Mouse (Mus musculus): ENCODE data around the gene Vwa7. TPM values are rescaled to one million over a fixed set of nuclear protein-coding genes. Genes with fewer than 3 reads are reported as not detected.
"Not testable (repeated sequence)": the region's sequence is repeated elsewhere in the genome, so short reads cannot be mapped to it uniquely, and the experiment has no call there.

Vwa7 gene
- polyA plus RNA-seq, 1 experiment from 2014 or later = 0.08 TPM

GRCm38 (mm10) chr17:35004075-35004717, 12.2 kb upstream of the Vwa7 start:
- DNase-seq (ENCODE audit: low spot score) (no peak), ATAC-seq (ENCODE audit: insufficient read depth, low FRiP score, low TSS enrichment) (no peak)
- no peak overlapping the region for H3K9ac ChIP-seq (ENCODE audit: low read length)
- no peak overlapping the region for H3K4me2 ChIP-seq (ENCODE audit: low read depth)
- H3K4me3 ChIP-seq (ENCODE audit: low read depth, low read length) = no peak overlapping the region
- H3K4me1 ChIP-seq (ENCODE audit: control insufficient read depth, insufficient read depth, low read length) = peaks cover 11% of the 10 kb centered on the region
- H3K27me3 ChIP-seq (ENCODE audit: control insufficient read depth, insufficient read depth, low read length) = no peaks in the 10 kb centered on the region
- WGBS = 96% methylated on average over 17 of the region's 17 CpGs
- H3K9me3 ChIP-seq (ENCODE audit: control insufficient read depth, low read length) = no peaks in the 10 kb centered on the region
- H3K36me3 ChIP-seq (ENCODE audit: control insufficient read depth, insufficient read depth, low read length) = peaks cover 21% of the 10 kb centered on the region
- H3K27ac ChIP-seq (ENCODE audit: low read depth, low read length) = no peak overlapping the region

- DNase-seq (ENCODE audit: low spot score) (no peak), ATAC-seq (ENCODE audit: insufficient read depth, low FRiP score, low TSS enrichment) (no peak)
- Histone ChIP-seq H3K4me3 (ENCODE audit: low read depth, low read length) (0 out of 2 replicates have a peak overlapping the region, but pooled peaks have one; percentile 0), H3K4me2 (ENCODE audit: low read depth) (no peak overlapping the region), H3K4me1 (ENCODE audit: control insufficient read depth, insufficient read depth, low read length) (peaks cover 11% of the 10 kb centered on the region), H3K27ac (ENCODE audit: low read depth, low read length) (no peak overlapping the region), H3K9me3 (ENCODE audit: control insufficient read depth, low read length) (no peaks in the 10 kb centered on the region), H3K36me3 (ENCODE audit: control insufficient read depth, insufficient read depth, low read length) (peaks cover 21% of the 10 kb centered on the region), H3K9ac (ENCODE audit: low read length) (no peak overlapping the region), H3K27me3 (ENCODE audit: control insufficient read depth, insufficient read depth, low read length) (no peaks in the 10 kb centered on the region)
- WGBS = 93% methylated on average over 10 of the region's 10 CpGs
Measured at GRCm38 (mm10) chr17:35005158-35005557, 11.2 kb upstream of the Vwa7 start.

- not testable (repeated sequence) for H3K4me2 ChIP-seq (ENCODE audit: low read depth)
- 98% methylated on average over 4 of the region's 5 CpGs for WGBS
- H3K36me3 ChIP-seq (ENCODE audit: control insufficient read depth, insufficient read depth, low read length) = peaks cover 24% of the 10 kb centered on the region
Measured at GRCm38 (mm10) chr17:35005902-35006301, 10.5 kb upstream of the Vwa7 start.

GRCm38 (mm10) chr17:35007387-35007991, 8.9 kb upstream of the Vwa7 start:
- ATAC-seq (ENCODE audit: insufficient read depth, low FRiP score, low TSS enrichment) = no peak
- H3K4me3 ChIP-seq (ENCODE audit: low read depth, low read length) = no peak overlapping the region
- DNase-seq (ENCODE audit: low spot score) = no peak
- H3K9me3 ChIP-seq (ENCODE audit: control insufficient read depth, low read length) = no peaks in the 10 kb centered on the region
- H3K27me3 ChIP-seq (ENCODE audit: control insufficient read depth, insufficient read depth, low read length) = no peaks in the 10 kb centered on the region
- WGBS = 93% methylated on average over 7 of the region's 7 CpGs
- peaks cover 36% of the 10 kb centered on the region for H3K36me3 ChIP-seq (ENCODE audit: control insufficient read depth, insufficient read depth, low read length)
- H3K4me1 ChIP-seq (ENCODE audit: control insufficient read depth, insufficient read depth, low read length) = peaks cover 8% of the 10 kb centered on the region
- no peak overlapping the region for H3K9ac ChIP-seq (ENCODE audit: low read length)
- H3K4me2 ChIP-seq (ENCODE audit: low read depth) = no peak overlapping the region
- no peak overlapping the region for H3K27ac ChIP-seq (ENCODE audit: low read depth, low read length)

More at GRCm38 (mm10) chr17:35005902-35006301, 10.5 kb upstream of the Vwa7 start:
- peaks cover 11% of the 10 kb centered on the region for H3K4me1 ChIP-seq (ENCODE audit: control insufficient read depth, insufficient read depth, low read length)
- not testable (repeated sequence) for H3K27ac ChIP-seq (ENCODE audit: low read depth, low read length); H3K9ac ChIP-seq (ENCODE audit: low read length); H3K27me3 ChIP-seq (ENCODE audit: control insufficient read depth, insufficient read depth, low read length); H3K4me3 ChIP-seq (ENCODE audit: low read depth, low read length); H3K9me3 ChIP-seq (ENCODE audit: control insufficient read depth, low read length); ATAC-seq (ENCODE audit: insufficient read depth, low FRiP score, low TSS enrichment); DNase-seq (ENCODE audit: low spot score)

- Histone ChIP-seq H3K9me3 (ENCODE audit: control insufficient read depth, low read length) (no peaks in the 10 kb centered on the region), H3K36me3 (ENCODE audit: control insufficient read depth, insufficient read depth, low read length) (peaks cover 49% of the 10 kb centered on the region), H3K27me3 (ENCODE audit: control insufficient read depth, insufficient read depth, low read length) (no peaks in the 10 kb centered on the region), H3K27ac (ENCODE audit: low read depth, low read length) (no peak overlapping the region), H3K9ac (ENCODE audit: low read length) (no peak overlapping the region), H3K4me2 (ENCODE audit: low read depth) (no peak overlapping the region), H3K4me1 (ENCODE audit: control insufficient read depth, insufficient read depth, low read length) (no peaks in the 10 kb centered on the region), H3K4me3 (ENCODE audit: low read depth, low read length) (no peak overlapping the region)
- WGBS = 86% methylated on average over 7 of the region's 7 CpGs
- ATAC-seq (ENCODE audit: insufficient read depth, low FRiP score, low TSS enrichment) (no peak), DNase-seq (ENCODE audit: low spot score) (no peak)
Measured at GRCm38 (mm10) chr17:35009586-35009985, 6.8 kb upstream of the Vwa7 start.

GRCm38 (mm10) chr17:35011440-35011839, 4.9 kb upstream of the Vwa7 start:
- no peak for DNase-seq (ENCODE audit: low spot score)
- no peak for ATAC-seq (ENCODE audit: insufficient read depth, low FRiP score, low TSS enrichment)
- H3K4me2 ChIP-seq (ENCODE audit: low read depth) = no peak overlapping the region
- H3K9me3 ChIP-seq (ENCODE audit: control insufficient read depth, low read length) = no peaks in the 10 kb centered on the region
- peaks cover 48% of the 10 kb centered on the region for H3K36me3 ChIP-seq (ENCODE audit: control insufficient read depth, insufficient read depth, low read length)
- H3K4me1 ChIP-seq (ENCODE audit: control insufficient read depth, insufficient read depth, low read length) = no peaks in the 10 kb centered on the region
- H3K9ac ChIP-seq (ENCODE audit: low read length) = no peak overlapping the region
- no peak overlapping the region for H3K4me3 ChIP-seq (ENCODE audit: low read depth, low read length)
- WGBS = 94% methylated on average over 8 of the region's 8 CpGs
- H3K27ac ChIP-seq (ENCODE audit: low read depth, low read length) = no peak overlapping the region
- no peaks in the 10 kb centered on the region for H3K27me3 ChIP-seq (ENCODE audit: control insufficient read depth, insufficient read depth, low read length)

- H3K9ac ChIP-seq (ENCODE audit: low read length) = no peak overlapping the region
- no peak for ATAC-seq (ENCODE audit: insufficient read depth, low FRiP score, low TSS enrichment)
- peaks cover 45% of the 10 kb centered on the region for H3K36me3 ChIP-seq (ENCODE audit: control insufficient read depth, insufficient read depth, low read length)
- no peak overlapping the region for H3K4me3 ChIP-seq (ENCODE audit: low read depth, low read length)
- H3K4me1 ChIP-seq (ENCODE audit: control insufficient read depth, insufficient read depth, low read length) = no peaks in the 10 kb centered on the region
- H3K27ac ChIP-seq (ENCODE audit: low read depth, low read length) = no peak overlapping the region
- H3K27me3 ChIP-seq (ENCODE audit: control insufficient read depth, insufficient read depth, low read length) = no peaks in the 10 kb centered on the region
- no peaks in the 10 kb centered on the region for H3K9me3 ChIP-seq (ENCODE audit: control insufficient read depth, low read length)
- H3K4me2 ChIP-seq (ENCODE audit: low read depth) = no peak overlapping the region
- whole genome bisulfite sequencing = 81% methylated on average over 13 of the region's 13 CpGs
- DNase-seq (ENCODE audit: low spot score) = no peak
Measured at GRCm38 (mm10) chr17:35012430-35012829, 3.9 kb upstream of the Vwa7 start.

- Histone ChIP-seq H3K27ac (ENCODE audit: low read depth, low read length) (no peak overlapping the region), H3K4me2 (ENCODE audit: low read depth) (no peak overlapping the region), H3K4me3 (ENCODE audit: low read depth, low read length) (no peak overlapping the region), H3K36me3 (ENCODE audit: control insufficient read depth, insufficient read depth, low read length) (peaks cover 41% of the 10 kb centered on the region), H3K27me3 (ENCODE audit: control insufficient read depth, insufficient read depth, low read length) (no peaks in the 10 kb centered on the region), H3K9ac (ENCODE audit: low read length) (no peak overlapping the region), H3K4me1 (ENCODE audit: control insufficient read depth, insufficient read depth, low read length) (no peaks in the 10 kb centered on the region), H3K9me3 (ENCODE audit: control insufficient read depth, low read length) (no peaks in the 10 kb centered on the region)
- 89% methylated on average over 6 of the region's 6 CpGs for WGBS
- DNase-seq (ENCODE audit: low spot score) (no peak), ATAC-seq (ENCODE audit: insufficient read depth, low FRiP score, low TSS enrichment) (no peak)
Measured at GRCm38 (mm10) chr17:35013221-35013620, 3.2 kb upstream of the Vwa7 start.

- H3K36me3 ChIP-seq (ENCODE audit: control insufficient read depth, insufficient read depth, low read length) = peaks cover 38% of the 10 kb centered on the region
- no peaks in the 10 kb centered on the region for H3K4me1 ChIP-seq (ENCODE audit: control insufficient read depth, insufficient read depth, low read length)
- ATAC-seq (ENCODE audit: insufficient read depth, low FRiP score, low TSS enrichment) (no peak), DNase-seq (ENCODE audit: low spot score) (no peak)
- WGBS = 92% methylated on average over 16 of the region's 16 CpGs
- H3K9ac ChIP-seq (ENCODE audit: low read length) = no peak overlapping the region
- H3K27me3 ChIP-seq (ENCODE audit: control insufficient read depth, insufficient read depth, low read length) = no peaks in the 10 kb centered on the region
- no peaks in the 10 kb centered on the region for H3K9me3 ChIP-seq (ENCODE audit: control insufficient read depth, low read length)
- H3K27ac ChIP-seq (ENCODE audit: low read depth, low read length) = no peak overlapping the region
- H3K4me3 ChIP-seq (ENCODE audit: low read depth, low read length) = no peak overlapping the region
- H3K4me2 ChIP-seq (ENCODE audit: low read depth) = no peak overlapping the region
Measured at GRCm38 (mm10) chr17:35015296-35015695, 1.1 kb upstream of the Vwa7 start.
